Mouse (Mus musculus): ENCODE data around the gene Klk1b22.
"Not testable (repeated sequence)": the region's sequence is repeated elsewhere in the genome, so short reads cannot be mapped to it uniquely, and the experiment has no call there.

The Klk1b22 gene

DNA sequence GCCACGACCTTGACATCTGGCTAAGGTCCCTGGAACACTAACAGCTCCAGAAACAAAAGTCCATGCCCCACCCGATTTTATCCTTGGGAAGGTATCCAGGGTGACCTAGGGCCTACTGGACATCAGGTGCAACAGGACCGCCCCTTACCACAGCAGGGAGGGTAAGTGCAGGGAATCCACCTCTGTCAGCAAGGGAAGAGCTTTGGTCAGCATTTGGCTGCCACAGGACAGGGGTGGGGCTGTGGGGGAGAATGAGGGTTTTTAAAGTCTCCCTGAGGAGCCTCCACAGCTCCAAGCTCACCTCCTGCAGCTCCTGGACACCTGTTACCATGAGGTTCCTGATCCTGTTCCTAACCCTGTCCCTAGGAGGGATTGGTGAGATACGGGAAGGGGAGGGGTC, at the start of gene Klk1b22:
Klk1b22 (plus strand) TSS at position 301 of the 400 bp plus-strand sequence.
- no peak for DNase-seq (ENCODE audit: low spot score in 2 of 2)

DNA sequence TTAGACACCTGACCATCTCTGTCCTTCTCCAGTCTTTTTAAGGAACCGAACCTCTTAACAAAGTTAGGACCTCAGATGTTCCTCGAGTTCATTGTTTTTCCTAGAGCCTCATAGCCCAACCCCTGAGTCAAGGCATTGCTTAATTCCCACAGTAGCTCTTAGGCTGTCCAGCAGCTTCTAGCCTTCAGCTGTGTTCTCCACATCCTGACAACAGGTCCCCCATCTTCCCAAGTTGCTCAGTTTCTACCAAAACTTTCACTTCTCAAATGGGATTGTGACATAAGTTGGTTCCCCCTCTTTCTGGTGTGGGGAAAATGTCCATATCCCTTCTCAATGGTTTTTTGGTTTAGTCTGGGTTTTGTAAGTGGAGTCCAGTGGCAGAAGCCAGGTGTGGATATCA, 40.4 kb upstream of the Klk1b22 start:
- DNase-seq (ENCODE audit: low spot score in 2 of 2) = no peak

GRCm38 (mm10) chr7:44077703-44078102, 34.8 kb upstream of the Klk1b22 start:
- no peak for DNase-seq (ENCODE audit: low spot score in 2 of 2)

DNA sequence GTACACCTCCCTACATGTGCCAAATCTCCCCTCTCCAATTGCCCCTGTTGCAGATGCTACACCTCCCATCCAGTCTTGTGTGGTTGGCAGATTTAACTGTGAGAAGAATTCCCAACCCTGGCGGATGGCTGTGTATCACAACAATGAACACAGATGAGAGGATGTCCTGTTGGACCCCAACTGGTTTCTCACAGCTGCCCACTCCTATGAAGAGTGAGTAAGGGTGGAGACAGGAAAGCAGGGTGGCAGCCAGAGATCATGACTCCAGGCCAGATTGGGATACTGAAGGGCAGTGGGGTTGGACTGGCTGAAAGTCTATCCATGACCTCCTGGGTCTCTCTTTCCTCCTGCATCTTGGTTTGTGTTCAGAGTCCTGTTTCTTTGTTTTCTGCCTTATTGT, 16.4 kb upstream of the Klk1b22 start:
- no peak for DNase-seq (ENCODE audit: low spot score in 2 of 2)

DNA sequence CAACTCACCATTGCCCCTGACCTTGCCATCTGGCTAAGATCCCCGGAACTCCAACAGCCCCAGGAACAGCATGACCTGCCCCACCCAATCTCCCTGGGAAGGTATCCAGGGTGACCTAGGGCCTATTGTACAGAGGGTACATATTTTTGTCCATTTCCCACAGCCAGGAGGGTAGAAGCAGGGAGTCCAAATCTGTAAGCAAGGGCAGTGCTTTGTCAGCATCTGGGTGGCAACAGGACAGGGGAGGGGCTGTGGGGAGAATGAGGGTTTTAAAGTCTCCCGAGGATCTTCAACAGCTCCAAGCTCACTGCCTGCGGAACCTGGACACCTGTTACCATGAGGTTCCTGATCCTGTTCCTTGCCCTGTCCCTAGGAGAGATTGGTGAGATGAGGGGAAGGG, 10.4 kb upstream of the Klk1b22 start, which contains the start of gene Klk1b21:
Klk1b21 (plus strand) TSS at position 301 of the 400 bp plus-strand sequence.
- not testable (repeated sequence) for DNase-seq (ENCODE audit: low spot score in 2 of 2)

DNA sequence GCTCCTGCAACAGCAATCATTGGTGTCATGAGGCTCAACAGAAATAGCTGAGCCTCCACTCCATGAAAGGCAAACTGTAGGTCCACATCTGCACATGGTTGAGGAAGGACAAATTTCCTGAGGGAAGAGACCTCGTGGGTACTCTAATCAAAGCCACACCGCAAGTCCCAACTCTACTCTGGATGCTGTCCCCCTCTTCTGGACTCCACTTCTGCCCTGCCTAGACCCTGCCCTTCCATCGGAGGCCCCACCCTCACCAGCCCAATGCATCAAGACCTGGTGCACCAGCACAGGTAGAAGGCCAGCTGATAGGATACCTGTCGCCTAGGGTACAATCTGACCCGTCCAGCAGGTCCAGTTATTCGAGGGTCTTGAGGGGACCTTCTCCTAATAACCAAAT, 11.0 kb downstream of the Klk1b22 start:
- DNase-seq (ENCODE audit: low spot score in 2 of 2) = no peak

- DNase-seq (ENCODE audit: low spot score in 2 of 2) = no peak
Measured at GRCm38 (mm10) chr7:44136467-44136866, 24.0 kb downstream of the Klk1b22 start, which contains the start of gene Klk1b16. Gene Klk1b16, plus strand, starts transcription at chr7:44136767.

Data from urinary bladder, adult 18-20 months (tissue).